Mouse (Mus musculus): Measurements from ENCODE around the gene Hps1. TPM values are rescaled to one million over a fixed set of nuclear protein-coding genes. Genes with fewer than 3 reads are reported as not detected.
"Not testable (repeated sequence)": the region's sequence is repeated elsewhere in the genome, so short reads cannot be mapped to it uniquely, and the experiment has no call there.

Gene Hps1
- polyA plus RNA-seq, 1 experiment from 2014 or later = 16.9 TPM

- no peak overlapping the region for H3K4me2 ChIP-seq (replicated peaks)
- WGBS = 54% methylated on average over 8 of the region's 8 CpGs
- H3K4me1 ChIP-seq = no peaks in the 10 kb centered on the region
- H3K4me3 ChIP-seq = no peak overlapping the region
- H3K9ac ChIP-seq = no peak overlapping the region
- H3K27me3 ChIP-seq (replicated peaks) = peaks cover 7% of the 10 kb centered on the region; the same call in 1 of the 2 replicates
- no peaks in the 10 kb centered on the region for H3K36me3 ChIP-seq
- H3K9me3 ChIP-seq = no peaks in the 10 kb centered on the region
- ATAC-seq (ENCODE audit: low FRiP score, low read depth) = no peak
- no peak overlapping the region for H3K27ac ChIP-seq
These were observed 5.9 kb upstream of the Hps1 start for GRCm38 (mm10) chr19:42785562-42786220.

- Histone ChIP-seq H3K4me3 (no peak overlapping the region), H3K9ac (no peak overlapping the region), H3K36me3 (no peaks in the 10 kb centered on the region), H3K27ac (no peak overlapping the region), H3K4me1 (no peaks in the 10 kb centered on the region), H3K9me3 (no peaks in the 10 kb centered on the region), H3K27me3 (replicated peaks) (peaks cover 7% of the 10 kb centered on the region; the same call in 1 of the 2 replicates), H3K4me2 (replicated peaks) (no peak overlapping the region)
- WGBS = 39% methylated on average over 2 of the region's 2 CpGs
- ATAC-seq (ENCODE audit: low FRiP score, low read depth) = no peak
These were observed 5.4 kb upstream of the Hps1 start for GRCm38 (mm10) chr19:42785129-42785528.

DNA sequence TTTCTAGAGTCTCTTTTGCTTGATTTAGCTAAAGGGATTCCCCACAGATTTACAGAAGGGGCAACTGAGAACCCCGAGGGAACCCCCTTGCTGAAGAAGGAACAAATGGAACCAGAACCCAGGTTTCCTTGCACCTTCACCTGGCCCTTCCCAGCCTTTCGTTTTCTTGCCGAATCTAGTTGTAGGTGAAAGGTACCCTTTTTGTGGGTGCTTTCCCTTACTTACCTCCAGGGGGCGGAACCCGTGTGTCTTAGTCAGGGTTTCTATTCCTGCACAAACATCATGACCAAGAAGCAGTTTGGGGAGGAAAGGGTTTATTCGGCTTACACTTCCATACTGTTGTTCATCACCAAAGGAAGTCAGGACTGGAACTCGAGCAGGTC is 369 bp upstream of the Hps1 start:
- Histone ChIP-seq H3K4me2 (replicated peaks) (peak overlapping the region; percentile 63), H3K4me3 (peak overlapping the region; percentile 58), H3K9ac (peak overlapping the region; percentile 57)
- not testable (repeated sequence) for H3K27ac ChIP-seq; H3K36me3 ChIP-seq; H3K4me1 ChIP-seq; ATAC-seq (ENCODE audit: low FRiP score, low read depth); H3K27me3 ChIP-seq (replicated peaks); H3K9me3 ChIP-seq
- 60% methylated on average over 7 of the region's 7 CpGs for WGBS

- 73% methylated on average over 5 of the region's 5 CpGs for WGBS
- Histone ChIP-seq H3K9ac (no peak overlapping the region), H3K36me3 (no peaks in the 10 kb centered on the region), H3K27ac (no peak overlapping the region), H3K27me3 (replicated peaks) (no peaks in the 10 kb centered on the region), H3K4me3 (no peak overlapping the region), H3K9me3 (no peaks in the 10 kb centered on the region), H3K4me2 (replicated peaks) (no peak overlapping the region), H3K4me1 (0 out of 2 replicates have a peak, but pooled peaks cover 4% of the 10 kb centered on the region)
- no peak for ATAC-seq (ENCODE audit: low FRiP score, low read depth)
These were observed 2.0 kb downstream of the Hps1 start for GRCm38 (mm10) chr19:42777801-42778200.

DNA sequence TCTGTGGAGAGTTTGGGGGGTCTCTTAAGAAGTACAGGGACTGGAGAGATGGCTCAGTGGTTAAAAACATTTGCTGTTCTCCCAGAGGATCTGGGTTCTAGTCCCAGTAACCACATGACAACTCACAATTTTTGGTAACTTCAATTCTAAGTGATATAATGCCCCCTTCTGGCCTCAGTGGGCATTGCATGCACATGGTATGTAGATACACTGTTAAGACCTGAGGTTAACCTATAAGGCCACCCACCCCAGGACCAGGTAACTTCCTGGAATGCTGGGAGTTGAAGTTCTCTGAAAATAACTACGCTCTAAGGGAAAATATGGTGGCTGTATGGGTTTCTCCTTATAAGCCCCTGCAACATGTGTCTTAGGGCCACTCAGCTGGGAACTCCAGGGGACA is 3.0 kb downstream of the Hps1 start:
- Histone ChIP-seq H3K27me3 (replicated peaks) (no peaks in the 10 kb centered on the region), H3K4me1 (0 out of 2 replicates have a peak, but pooled peaks cover 4% of the 10 kb centered on the region), H3K9me3 (no peaks in the 10 kb centered on the region), H3K4me2 (replicated peaks) (no peak overlapping the region), H3K9ac (no peak overlapping the region), H3K4me3 (no peak overlapping the region), H3K36me3 (no peaks in the 10 kb centered on the region), H3K27ac (no peak overlapping the region)
- no peak for ATAC-seq (ENCODE audit: low FRiP score, low read depth)
- 100% methylated on average over 1 of the region's 1 CpGs for WGBS

DNA sequence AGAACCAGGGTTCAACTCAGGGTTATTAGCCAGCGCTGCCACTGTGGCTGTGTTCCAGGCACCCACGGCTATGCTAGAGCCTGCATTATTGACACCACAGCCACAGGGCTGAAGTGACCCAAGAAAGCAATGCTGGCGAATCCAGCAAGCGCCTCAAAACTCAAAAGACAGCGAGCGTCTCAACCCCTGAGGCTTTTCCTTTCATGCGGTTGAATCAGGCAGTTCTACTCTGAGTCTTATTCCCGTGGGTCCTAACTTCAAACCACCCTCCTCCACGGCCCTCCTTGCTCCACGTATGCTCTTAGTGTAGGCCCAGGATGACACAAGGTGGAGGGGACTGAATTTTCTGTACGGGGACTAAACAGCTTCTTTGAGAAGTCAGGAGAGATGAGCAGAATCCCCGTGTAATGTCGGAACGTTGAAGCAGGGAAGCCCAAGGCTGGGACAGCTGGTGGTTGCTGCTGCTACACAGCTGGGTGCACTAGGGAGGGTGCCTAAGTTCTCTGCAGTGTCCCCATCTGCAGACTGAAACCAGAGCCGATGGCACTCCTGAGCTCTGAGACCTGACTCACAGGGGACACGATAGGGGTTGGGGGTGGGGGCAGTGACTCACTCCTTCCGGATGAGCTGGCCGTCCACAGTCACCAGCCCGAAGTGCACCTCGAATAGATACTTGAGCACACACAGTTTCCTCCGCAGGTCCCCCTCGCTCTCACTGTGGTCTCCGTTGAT is 9.5 kb downstream of the Hps1 start:
- Histone ChIP-seq H3K4me3 (no peak overlapping the region), H3K27me3 (replicated peaks) (no peaks in the 10 kb centered on the region), H3K36me3 (no peaks in the 10 kb centered on the region), H3K9ac (no peak overlapping the region), H3K9me3 (no peaks in the 10 kb centered on the region), H3K4me1 (0 out of 2 replicates have a peak, but pooled peaks cover 3% of the 10 kb centered on the region), H3K27ac (no peak overlapping the region), H3K4me2 (replicated peaks) (no peak overlapping the region)
- ATAC-seq (ENCODE audit: low FRiP score, low read depth) = no peak
- 81% methylated on average over 23 of the region's 23 CpGs for WGBS

DNA sequence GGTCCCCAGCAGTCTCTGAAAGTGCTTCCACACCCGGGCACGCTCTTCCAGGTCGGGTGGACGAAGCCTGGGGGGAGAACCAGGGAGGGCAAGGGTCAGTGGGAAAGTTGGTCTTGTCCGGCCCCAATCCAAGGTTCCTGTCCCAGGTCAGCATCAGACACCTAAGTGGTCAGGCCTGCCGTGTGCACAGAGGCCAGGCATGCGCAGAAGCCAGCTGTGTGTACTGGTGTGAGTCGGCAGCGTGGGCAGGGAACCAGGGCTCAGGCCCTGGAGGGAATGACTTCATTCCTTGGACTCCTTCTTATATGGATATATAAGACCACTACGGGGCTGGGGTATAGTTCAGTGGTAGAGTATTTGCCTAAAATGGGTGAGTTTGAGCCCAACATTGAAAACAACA is 10.1 kb downstream of the Hps1 start:
- Histone ChIP-seq H3K9ac (no peak overlapping the region), H3K36me3 (no peaks in the 10 kb centered on the region), H3K27ac (no peak overlapping the region), H3K27me3 (replicated peaks) (no peaks in the 10 kb centered on the region), H3K4me1 (0 out of 2 replicates have a peak, but pooled peaks cover 3% of the 10 kb centered on the region), H3K4me2 (replicated peaks) (no peak overlapping the region), H3K4me3 (no peak overlapping the region), H3K9me3 (no peaks in the 10 kb centered on the region)
- WGBS = 91% methylated on average over 10 of the region's 10 CpGs
- no peak for ATAC-seq (ENCODE audit: low FRiP score, low read depth)

DNA sequence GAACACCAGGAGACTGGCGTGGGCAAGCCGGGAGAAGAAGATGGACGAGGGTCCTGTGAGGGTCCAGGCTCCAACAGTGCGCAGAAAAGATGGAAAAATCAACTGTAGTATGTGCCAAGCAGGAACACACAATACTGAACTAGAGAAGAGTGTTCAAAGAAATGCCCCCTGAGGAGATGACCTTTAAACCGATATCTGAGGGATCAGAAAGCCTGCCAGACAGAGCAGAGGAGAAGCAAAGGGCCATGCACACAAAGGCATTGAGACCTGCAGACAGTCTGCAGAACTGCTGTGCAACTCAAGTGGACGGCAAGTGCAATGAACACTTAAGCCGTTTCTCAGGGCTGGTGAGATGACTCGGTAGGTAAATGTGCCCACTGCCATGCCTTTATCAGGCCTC is 12.4 kb downstream of the Hps1 start:
- H3K4me2 ChIP-seq (replicated peaks) = no peak overlapping the region
- no peaks in the 10 kb centered on the region for H3K27me3 ChIP-seq (replicated peaks)
- 0 out of 2 replicates have a peak, but pooled peaks cover 3% of the 10 kb centered on the region for H3K4me1 ChIP-seq
- no peaks in the 10 kb centered on the region for H3K9me3 ChIP-seq
- H3K27ac ChIP-seq = no peak overlapping the region
- 39% methylated on average over 8 of the region's 8 CpGs for WGBS
- H3K36me3 ChIP-seq = no peaks in the 10 kb centered on the region
- H3K4me3 ChIP-seq = no peak overlapping the region
- no peak for ATAC-seq (ENCODE audit: low FRiP score, low read depth)
- H3K9ac ChIP-seq = no peak overlapping the region

GRCm38 (mm10) chr19:42764398-42764797 is 15.4 kb downstream of the Hps1 start:
- no peaks in the 10 kb centered on the region for H3K9me3 ChIP-seq
- 0 out of 2 replicates have a peak, but pooled peaks cover 4% of the 10 kb centered on the region for H3K36me3 ChIP-seq
- H3K4me2 ChIP-seq (replicated peaks) = no peak overlapping the region
- H3K27ac ChIP-seq = no peak overlapping the region
- WGBS = 81% methylated on average over 10 of the region's 10 CpGs
- H3K27me3 ChIP-seq (replicated peaks) = no peaks in the 10 kb centered on the region
- no peak overlapping the region for H3K4me3 ChIP-seq
- 0 out of 2 replicates have a peak, but pooled peaks cover 3% of the 10 kb centered on the region for H3K4me1 ChIP-seq
- no peak overlapping the region for H3K9ac ChIP-seq
- ATAC-seq (ENCODE audit: low FRiP score, low read depth) = no peak

- H3K27ac ChIP-seq = no peak overlapping the region
- H3K9me3 ChIP-seq = no peaks in the 10 kb centered on the region
- 0 out of 2 replicates have a peak, but pooled peaks cover 4% of the 10 kb centered on the region for H3K36me3 ChIP-seq
- H3K4me1 ChIP-seq = peaks cover 17% of the 10 kb centered on the region
- H3K4me3 ChIP-seq = no peak overlapping the region
- 0 out of 2 replicates have a peak, but pooled peaks cover 3% of the 10 kb centered on the region for H3K27me3 ChIP-seq (replicated peaks)
- ATAC-seq (ENCODE audit: low FRiP score, low read depth) = no peak
- no peak overlapping the region for H3K9ac ChIP-seq
- WGBS = 92% methylated on average over 6 of the region's 6 CpGs
- H3K4me2 ChIP-seq (replicated peaks) = no peak overlapping the region
These were observed 23.1 kb downstream of the Hps1 start for GRCm38 (mm10) chr19:42756671-42757070.

DNA sequence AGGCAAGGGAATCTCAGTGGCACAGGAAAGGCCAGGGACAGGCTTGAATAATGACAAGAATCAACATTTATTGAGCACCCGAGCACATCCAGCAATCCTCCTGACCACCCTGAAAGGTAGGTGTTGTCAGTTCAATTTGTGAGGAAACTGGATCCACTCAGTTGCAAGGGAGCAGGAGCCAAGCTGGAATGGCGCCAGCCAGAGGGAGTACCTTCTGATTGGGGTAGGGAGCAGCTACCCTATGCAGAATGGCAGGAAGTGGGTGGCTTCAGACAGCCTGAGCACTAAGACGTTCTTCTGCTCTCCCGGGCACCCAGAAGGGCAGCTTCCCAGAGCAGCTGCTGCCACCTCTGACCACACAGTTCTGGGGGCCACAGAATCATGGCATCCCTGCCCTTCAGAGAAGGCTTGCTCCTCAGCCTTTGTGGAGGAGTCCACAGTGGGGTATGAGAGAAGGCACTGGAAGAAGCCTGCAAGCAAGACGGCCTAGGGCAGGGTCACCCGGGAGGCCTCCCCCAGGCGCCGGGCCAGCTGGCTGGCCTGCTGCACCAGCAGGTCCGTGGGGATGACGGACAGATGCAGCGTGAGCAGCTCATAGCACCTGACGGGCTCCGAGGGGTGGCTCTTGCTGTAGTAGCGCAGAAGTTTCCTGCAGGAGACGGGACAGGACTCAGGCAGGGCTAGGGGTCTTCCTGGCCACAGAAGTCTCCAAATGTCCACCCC is 24.5 kb downstream of the Hps1 start:
- Histone ChIP-seq H3K36me3 (no peaks in the 10 kb centered on the region), H3K9ac (no peak overlapping the region), H3K27me3 (replicated peaks) (0 out of 2 replicates have a peak, but pooled peaks cover 3% of the 10 kb centered on the region), H3K4me2 (replicated peaks) (no peak overlapping the region), H3K4me3 (no peak overlapping the region), H3K4me1 (peaks cover 17% of the 10 kb centered on the region), H3K9me3 (no peaks in the 10 kb centered on the region), H3K27ac (no peak overlapping the region)
- WGBS = 83% methylated on average over 15 of the region's 15 CpGs
- no peak for ATAC-seq (ENCODE audit: low FRiP score, low read depth)

Data from neural tube, embryonic 12.5 days (tissue).